Comparison of ENCODE assay signal across 19 mouse cellular contexts in genomic region chr11:87708979-87709378, GRCm38 (mm10). TPM values are rescaled to one million over a fixed set of nuclear protein-coding genes. Genes with fewer than 3 reads are reported as not detected.
DNase-seq lines count a peak whose midpoint lies in the region; ATAC-seq lines count a peak whose summit lies in the region.
"Had no signal": no experiment of that assay in that cellular context is flagged by ENCODE, and none has a peak within 500 bp of the region (broad histone marks: within the 10 kb centered on the region; RNA-seq: fewer than 3 reads in every experiment).

No protein-coding gene starts in this region.

- H3K4me2 ChIP-seq in kidney, embryonic 14.5 days (replicated peaks; ENCODE audit: low read depth, low read length): no peak overlapping the region; the same call in 1 of the 2 replicates
- H3K4me2 ChIP-seq in lung, embryonic 15.5 days: peak overlapping the region; percentile 55
- H3K4me2 ChIP-seq in limb, embryonic 13.5 days (replicated peaks): 0 out of 2 replicates have a peak overlapping the region, but pooled peaks have one; percentile 70
- no peak overlapping the region for H3K4me2 ChIP-seq in midbrain, embryonic 11.5 days

- peaks cover 6% of the 10 kb centered on the region; the same call in 1 of the 2 replicates for H3K27me3 ChIP-seq in kidney, embryonic 14.5 days (ENCODE audit: control insufficient read depth, insufficient read depth, low read length)
- no peaks in the 10 kb centered on the region for H3K27me3 ChIP-seq in lung, embryonic 15.5 days
- 0 out of 2 replicates have a peak, but pooled peaks cover 4% of the 10 kb centered on the region for H3K27me3 ChIP-seq in limb, embryonic 13.5 days
- H3K27me3 ChIP-seq in midbrain, embryonic 11.5 days (ENCODE audit: control insufficient read depth, insufficient read depth, low read length): peaks cover 3% of the 10 kb centered on the region; the same call in 1 of the 2 replicates
- H3K27me3 ChIP-seq: CH12.LX; liver, embryonic 15.5 days; megakaryocyte, embryonic 14.5 days had no signal

- no peak for DNase-seq in kidney, adult 11 months
- no peak for DNase-seq in lung, postnatal 4 days
- DNase-seq in c-Kit-positive CD71-positive TER-119-positive erythroid progenitor cells, embryonic 14.5 days (ENCODE audit: low spot score): no peak
- DNase-seq in midbrain, embryonic 11.5 days (ENCODE audit: low spot score, missing footprints): no peak
- no peak for DNase-seq in spleen, adult 12 weeks (ENCODE audit: low spot score)
- DNase-seq: adrenal gland, postnatal 25 days; cerebellum, postnatal 25 days; heart, postnatal 36 days; right cerebral cortex, postnatal 25 days; thymus, postnatal 14 days had no signal

- WGBS in kidney, embryonic 14.5 days: 62% methylated on average over 5 of the region's 5 CpGs
- 62% methylated on average over 5 of the region's 5 CpGs for WGBS in lung, embryonic 15.5 days
- WGBS in limb, embryonic 13.5 days: 81% methylated on average over 5 of the region's 5 CpGs
- WGBS in midbrain, embryonic 11.5 days: 80% methylated on average over 5 of the region's 5 CpGs

- no peak overlapping the region for H3K4me3 ChIP-seq in kidney, embryonic 14.5 days (ENCODE audit: low read length)
- no peak overlapping the region for H3K4me3 ChIP-seq in lung, embryonic 15.5 days
- H3K4me3 ChIP-seq in limb, embryonic 13.5 days: no peak overlapping the region
- H3K4me3 ChIP-seq in midbrain, embryonic 11.5 days (ENCODE audit: low read depth, low read length): no peak overlapping the region
- H3K4me3 ChIP-seq: neural tube, embryonic 12.5 days had no signal

- no peaks in the 10 kb centered on the region for H3K36me3 ChIP-seq in kidney, embryonic 14.5 days (ENCODE audit: control insufficient read depth, insufficient read depth, low read length)
- H3K36me3 ChIP-seq in lung, embryonic 15.5 days: no peaks in the 10 kb centered on the region
- H3K36me3 ChIP-seq in limb, embryonic 13.5 days: no peaks in the 10 kb centered on the region
- H3K36me3 ChIP-seq in midbrain, embryonic 11.5 days (ENCODE audit: control insufficient read depth, insufficient read depth, low read length): no peaks in the 10 kb centered on the region
- H3K36me3 ChIP-seq: heart, embryonic 12.5 days; liver, embryonic 15.5 days; neural tube, embryonic 12.5 days had no signal

- ATAC-seq in kidney, embryonic 14.5 days (ENCODE audit: low FRiP score, low TSS enrichment): no peak
- no peak for ATAC-seq in lung, embryonic 15.5 days (ENCODE audit: borderline replicate concordance, extremely low read depth, low FRiP score, low TSS enrichment)
- ATAC-seq in limb, embryonic 13.5 days (ENCODE audit: low FRiP score, low read depth): no peak
- ATAC-seq in midbrain, embryonic 11.5 days (ENCODE audit: low FRiP score): no peak
- ATAC-seq: forebrain, embryonic 13.5 days had no signal

- no peaks in the 10 kb centered on the region for H3K9me3 ChIP-seq in kidney, embryonic 14.5 days (ENCODE audit: control insufficient read depth, low read length)
- no peaks in the 10 kb centered on the region for H3K9me3 ChIP-seq in lung, embryonic 15.5 days
- no peaks in the 10 kb centered on the region for H3K9me3 ChIP-seq in limb, embryonic 13.5 days
- H3K9me3 ChIP-seq in midbrain, embryonic 11.5 days (ENCODE audit: control insufficient read depth, low read length): no peaks in the 10 kb centered on the region
- H3K9me3 ChIP-seq: forebrain, embryonic 13.5 days; heart, embryonic 12.5 days; liver, embryonic 15.5 days; megakaryocyte, embryonic 14.5 days; neural tube, embryonic 12.5 days had no signal

- H3K9ac ChIP-seq in kidney, embryonic 14.5 days (ENCODE audit: low read depth, low read length): no peak overlapping the region
- no peak overlapping the region; the same call in 1 of the 2 replicates for H3K9ac ChIP-seq in lung, embryonic 15.5 days
- H3K9ac ChIP-seq in limb, embryonic 13.5 days: 0 out of 2 replicates have a peak overlapping the region, but pooled peaks have one; percentile 2
- no peak overlapping the region for H3K9ac ChIP-seq in midbrain, embryonic 11.5 days (ENCODE audit: low read length)
- H3K9ac ChIP-seq: forebrain, embryonic 13.5 days; neural tube, embryonic 12.5 days had no signal

- H3K27ac ChIP-seq in kidney, embryonic 14.5 days (ENCODE audit: low read depth, low read length): peak overlapping the region; percentile 80; the same call in 1 of the 2 replicates
- peak overlapping the region; percentile 91 for H3K27ac ChIP-seq in lung, embryonic 15.5 days
- H3K27ac ChIP-seq in limb, embryonic 13.5 days: no peak overlapping the region
- H3K27ac ChIP-seq in midbrain, embryonic 11.5 days (ENCODE audit: low read depth, low read length): no peak overlapping the region
- H3K27ac ChIP-seq: forebrain, embryonic 13.5 days; liver, embryonic 15.5 days; neural tube, embryonic 12.5 days had no signal

- H3K4me1 ChIP-seq in kidney, embryonic 14.5 days (ENCODE audit: control insufficient read depth, insufficient read depth, low read length): peaks cover 15% of the 10 kb centered on the region; the same call in 1 of the 2 replicates
- H3K4me1 ChIP-seq in lung, embryonic 15.5 days: peaks cover 29% of the 10 kb centered on the region
- H3K4me1 ChIP-seq in limb, embryonic 13.5 days: peaks cover 19% of the 10 kb centered on the region
- H3K4me1 ChIP-seq in midbrain, embryonic 11.5 days (ENCODE audit: control insufficient read depth, insufficient read depth, low read length): peaks cover 2% of the 10 kb centered on the region; the same call in 1 of the 2 replicates

RNA-seq across cellular contexts. Expression of gene Supt4a, which starts 28.4 kb away (rescaled TPM):
- polyA plus RNA-seq in kidney, embryonic 14.5 days (2014; fragmentation: Nextera tagmentation; extraction: Ambion mirVana): 188 and 200 TPM in 2 replicates
- polyA plus RNA-seq in lung, embryonic 15.5 days (2015; fragmentation: Nextera tagmentation; extraction: Ambion mirVana): 144 and 155 TPM in 2 replicates
- 159 and 167 TPM in 2 replicates for polyA plus RNA-seq in limb, embryonic 13.5 days (2015; fragmentation: Nextera tagmentation; extraction: Ambion mirVana)
- 148 and 163 TPM in 2 replicates for polyA plus RNA-seq in midbrain, embryonic 11.5 days (2014; fragmentation: Nextera tagmentation; extraction: Ambion mirVana)

RNA-seq across cellular contexts. Expression of gene Rnf43, which starts 46.5 kb away (rescaled TPM):
- 5.9 and 10.4 TPM in 2 replicates for polyA plus RNA-seq in kidney, embryonic 14.5 days (2014; fragmentation: Nextera tagmentation; extraction: Ambion mirVana)
- 14.3 and 16.4 TPM in 2 replicates for polyA plus RNA-seq in lung, embryonic 15.5 days (2015; fragmentation: Nextera tagmentation; extraction: Ambion mirVana)
- polyA plus RNA-seq in limb, embryonic 13.5 days (2015; fragmentation: Nextera tagmentation; extraction: Ambion mirVana): 3.2 and 4.2 TPM in 2 replicates
- 0.61 and 2.0 TPM in 2 replicates for polyA plus RNA-seq in midbrain, embryonic 11.5 days (2014; fragmentation: Nextera tagmentation; extraction: Ambion mirVana)

RNA-seq across cellular contexts. Expression of gene Tspoap1, which starts 51.4 kb away (rescaled TPM):
- polyA plus RNA-seq in kidney, embryonic 14.5 days (2014; fragmentation: Nextera tagmentation; extraction: Ambion mirVana): 3.0 and 4.2 TPM in 2 replicates
- polyA plus RNA-seq in lung, embryonic 15.5 days (2015; fragmentation: Nextera tagmentation; extraction: Ambion mirVana): 1.4 and 2.7 TPM in 2 replicates
- polyA plus RNA-seq in limb, embryonic 13.5 days (2015; fragmentation: Nextera tagmentation; extraction: Ambion mirVana): 2.3 and 2.7 TPM in 2 replicates
- 7.0 and 9.0 TPM in 2 replicates for polyA plus RNA-seq in midbrain, embryonic 11.5 days (2014; fragmentation: Nextera tagmentation; extraction: Ambion mirVana)

Comparison
In these comparisons a context has a peak if more than half of its experiments do, and no peak if none do; other contexts are left out.
1. H3K27ac ChIP-seq: peak in kidney, embryonic 14.5 days (single experiment) and lung, embryonic 15.5 days (single experiment); none in limb, embryonic 13.5 days (single experiment) and midbrain, embryonic 11.5 days (single experiment).
2. H3K4me2 ChIP-seq: peak in lung, embryonic 15.5 days (single experiment) and limb, embryonic 13.5 days (single experiment); none in kidney, embryonic 14.5 days (single experiment) and midbrain, embryonic 11.5 days (single experiment).